Mouse (Mus musculus) yolk sac, embryonic 10.5 days (tissue): ENCODE results near the gene Perp.

Source experiments
- DNase-seq: peaks from one replicate; pipeline ENCODE4 v3.0.0-alpha.2; 2017; ENCODE audit warnings: low spot score

Gene Perp

GRCm38 (mm10) chr10:18844441-18845286 is at the start of gene Perp:
Gene Perp (plus strand): TSS chr10:18845020.
- peak; percentile 76 for DNase-seq

- DNase-seq: no peak
Observed at GRCm38 (mm10) chr10:18811751-18812150, 33.1 kb upstream of the Perp start.

GRCm38 (mm10) chr10:18816560-18816959 is 28.3 kb upstream of the Perp start:
- DNase-seq: peak; percentile 5

GRCm38 (mm10) chr10:18825143-18825542 is 19.7 kb upstream of the Perp start:
- no peak for DNase-seq

- no peak for DNase-seq
Observed at GRCm38 (mm10) chr10:18826107-18826506, 18.7 kb upstream of the Perp start.

GRCm38 (mm10) chr10:18827936-18828335 is 16.9 kb upstream of the Perp start:
- no peak for DNase-seq

- no peak for DNase-seq
Observed at GRCm38 (mm10) chr10:18830359-18830758, 14.5 kb upstream of the Perp start.

- DNase-seq: no peak
Observed at GRCm38 (mm10) chr10:18831823-18832222, 13.0 kb upstream of the Perp start.

GRCm38 (mm10) chr10:18834389-18834788 is 10.4 kb upstream of the Perp start:
- no peak for DNase-seq

- no peak for DNase-seq
Observed at GRCm38 (mm10) chr10:18835684-18836479, 8.9 kb upstream of the Perp start.

- no peak for DNase-seq
Observed at GRCm38 (mm10) chr10:18839530-18839929, 5.3 kb upstream of the Perp start.

- no peak for DNase-seq
Observed at GRCm38 (mm10) chr10:18840736-18841135, 4.1 kb upstream of the Perp start.

GRCm38 (mm10) chr10:18845287-18845662 is 455 bp downstream of the Perp start:
- no peak for DNase-seq

GRCm38 (mm10) chr10:18845711-18846110 is 891 bp downstream of the Perp start:
- DNase-seq: no peak

GRCm38 (mm10) chr10:18846474-18847264 is 1.8 kb downstream of the Perp start:
- DNase-seq: no peak

- DNase-seq: no peak
Observed at GRCm38 (mm10) chr10:18850177-18850576, 5.4 kb downstream of the Perp start.

GRCm38 (mm10) chr10:18853417-18853816 is 8.6 kb downstream of the Perp start:
- DNase-seq: no peak

- DNase-seq: no peak
Observed at GRCm38 (mm10) chr10:18857244-18857643, 12.4 kb downstream of the Perp start.

GRCm38 (mm10) chr10:18859632-18860031 is 14.8 kb downstream of the Perp start:
- DNase-seq: peak; percentile 38

GRCm38 (mm10) chr10:18860119-18860824 is 15.5 kb downstream of the Perp start:
- DNase-seq: no peak

- no peak for DNase-seq
Observed at GRCm38 (mm10) chr10:18860831-18861230, 16.0 kb downstream of the Perp start.

- no peak for DNase-seq
Observed at GRCm38 (mm10) chr10:18861418-18861817, 16.6 kb downstream of the Perp start.
